Mouse (Mus musculus): ENCODE measurements around the gene Stac.

DNA sequence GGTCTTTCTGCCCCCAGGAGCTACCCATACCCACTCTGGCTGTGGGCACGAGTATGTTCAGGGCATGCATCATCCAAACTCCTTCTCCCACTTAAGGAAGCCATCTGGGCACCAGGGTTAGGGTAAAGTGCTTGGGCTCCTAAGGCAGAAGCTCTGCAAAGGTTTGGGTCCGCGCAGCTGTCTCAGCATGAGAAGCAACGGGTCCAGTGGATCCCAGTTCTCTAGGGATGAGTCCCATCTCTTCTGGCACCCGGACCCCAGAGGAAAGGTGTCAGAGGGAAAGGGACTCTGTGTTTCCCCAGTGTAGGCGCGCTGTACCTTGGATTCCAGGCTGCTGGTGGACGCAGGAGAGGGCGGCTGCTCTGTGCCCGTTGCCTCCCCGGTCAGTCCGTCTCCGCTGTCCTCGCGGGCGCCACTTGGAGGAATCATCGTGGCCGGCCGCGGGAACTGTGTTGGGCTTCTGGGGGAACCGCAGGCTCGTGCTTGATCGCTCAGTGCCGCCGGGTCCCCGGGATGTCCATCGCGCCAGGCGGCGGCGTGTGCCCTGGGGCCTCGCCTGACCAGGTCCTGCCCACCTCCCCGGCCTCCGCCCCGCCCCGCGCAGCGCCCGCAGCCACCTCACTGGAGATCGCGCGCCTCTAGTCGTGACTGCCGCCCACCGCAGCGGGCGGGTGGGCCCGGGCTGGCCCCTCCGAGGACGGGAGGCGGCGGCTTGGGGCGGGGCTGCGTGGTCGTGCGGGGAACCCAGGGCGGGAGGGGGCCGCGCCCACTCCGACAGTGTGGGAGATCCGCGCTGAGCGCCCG lies at the start of gene Stac:
- no peak for TF ChIP-seq CTCF (IDR thresholded peaks at IDR 0.05; ENCODE audit: borderline replicate concordance, control insufficient read depth, extremely low read depth, insufficient read depth, low read length, poor library complexity)
- TF ChIP-seq POLR2A (IDR thresholded peaks at IDR 0.05; ENCODE audit: control insufficient read depth, extremely low read depth, insufficient read depth, low read length, poor library complexity), result no peak

Data from thymus, adult 2 months (tissue).